Mouse (Mus musculus) hindbrain, postnatal 0 days (tissue): ENCODE measurements at regions not wholly inside any gene's neighbourhood (a gene's known extent, or its start where the extent isn't known, plus 50 kb on each side); places are given as distances from the start of the nearest gene placed in this dataset.

Experiments
- ATAC-seq: fragments of 200-750 bp; cut with Nextera tagmentation; 2 replicates; pipeline ENCODE4 v1.8.0; 2017; ENCODE audit warnings: mild to moderate bottlenecking, moderate TSS enrichment, moderate library complexity
- DNase-seq: peaks from one replicate; pipeline ENCODE4 v3.0.0-alpha.2; 2015; ENCODE audit warnings: low spot score
- H3K27ac ChIP-seq: fragments of 300-500 bp; sonication (generic); 2 replicates; pipeline ENCODE4 v1.5.1; 2014; ENCODE audit warnings: mild to moderate bottlenecking
- H3K27me3 ChIP-seq: fragments of 300-500 bp; sonication (generic); 2 replicates; pipeline ENCODE4 v1.6.1; 2014; ENCODE audit warnings: low read length, mixed read lengths; ENCODE audit not compliant: insufficient read depth
- H3K36me3 ChIP-seq: fragments of 300-500 bp; sonication (generic); 2 replicates; pipeline ENCODE4 v1.6.1; 2014; ENCODE audit warnings: low read length, mixed read lengths; ENCODE audit not compliant: insufficient read depth
- H3K4me1 ChIP-seq: fragments of 300-500 bp; sonication (generic); 2 replicates; pipeline ENCODE4 v1.6.1; 2014; ENCODE audit warnings: antibody characterized with exemption, low read length, mixed read lengths; ENCODE audit not compliant: insufficient read depth
- H3K4me2 ChIP-seq: fragments of 300-500 bp; sonication (generic); 2 replicates; pipeline ENCODE4 v1.6.1; 2014; ENCODE audit warnings: low read depth, mild to moderate bottlenecking, low read length, moderate library complexity, mixed read lengths
- H3K4me3 ChIP-seq: fragments of 300-500 bp; sonication (generic); 2 replicates; pipeline ENCODE4 v1.5.1; 2014; ENCODE audit warnings: low read length
- H3K9ac ChIP-seq: fragments of 300-500 bp; sonication (generic); replicated peaks from 2 replicates; pipeline ENCODE4 v1.6.1; 2014; ENCODE audit warnings: mild to moderate bottlenecking, low read length, moderate library complexity, mixed read lengths
- H3K9me3 ChIP-seq: fragments of 300-500 bp; sonication (generic); 2 replicates; pipeline ENCODE4 v1.6.1; 2016; ENCODE audit warnings: low read length, mixed read lengths
- CTCF ChIP-seq: IDR thresholded peaks from 2 replicates; pipeline ENCODE4 v1.5.1; 2016; ENCODE audit warnings: antibody characterized with exemption, control low read depth, low read depth
- WGBS: fragments of 180-500 bp; shearing (Covaris S2); extraction: QIAGEN DNeasy Blood & Tissue Kit; methylation state at CpG from one replicate; pipeline ENCODE4 v1.1.7; 2014; 5-methylcytosine and 5-hydroxymethylcytosine counted together

GRCm38 (mm10) chr15:67902982-67903381 lies 1402.3 kb upstream of the Lrrc6 start:
- no peak overlapping the region for H3K9ac ChIP-seq
- ATAC-seq (no peak), DNase-seq (no peak)
- WGBS, result 93% methylated on average over 2 of the region's 2 CpGs
- no peaks in the 10 kb centered on the region for H3K9me3 ChIP-seq
- H3K4me3 ChIP-seq, result no peak overlapping the region
- no peak overlapping the region for H3K27ac ChIP-seq
- no peak overlapping the region for H3K4me2 ChIP-seq
- H3K36me3 ChIP-seq, result no peaks in the 10 kb centered on the region
- H3K4me1 ChIP-seq, result peaks cover 4% of the 10 kb centered on the region; the same call in 1 of the 2 replicates
- TF ChIP-seq CTCF, result no peak
- H3K27me3 ChIP-seq, result no peaks in the 10 kb centered on the region

GRCm38 (mm10) chr15:67901191-67901601 lies 1400.5 kb upstream of the Lrrc6 start:
- Histone ChIP-seq H3K4me3 (no peak overlapping the region), H3K36me3 (no peaks in the 10 kb centered on the region), H3K27ac (no peak overlapping the region), H3K9ac (no peak overlapping the region), H3K4me1 (peaks cover 4% of the 10 kb centered on the region; the same call in 1 of the 2 replicates), H3K27me3 (no peaks in the 10 kb centered on the region), H3K9me3 (no peaks in the 10 kb centered on the region), H3K4me2 (no peak overlapping the region)
- ATAC-seq (peak; percentile 79), DNase-seq (peak; percentile 78)
- WGBS, result 39% methylated on average over 7 of the region's 7 CpGs
- TF ChIP-seq CTCF, result no peak

GRCm38 (mm10) chr15:67899772-67900171 lies 1399.1 kb upstream of the Lrrc6 start:
- no peak overlapping the region for H3K4me2 ChIP-seq
- H3K9ac ChIP-seq, result no peak overlapping the region
- H3K4me3 ChIP-seq, result no peak overlapping the region
- ATAC-seq (no peak), DNase-seq (no peak)
- WGBS, result 56% methylated on average over 6 of the region's 6 CpGs
- H3K27me3 ChIP-seq, result no peaks in the 10 kb centered on the region
- TF ChIP-seq CTCF, result no peak
- H3K27ac ChIP-seq, result no peak overlapping the region
- peaks cover 4% of the 10 kb centered on the region; the same call in 1 of the 2 replicates for H3K4me1 ChIP-seq
- no peaks in the 10 kb centered on the region for H3K9me3 ChIP-seq
- no peaks in the 10 kb centered on the region for H3K36me3 ChIP-seq

GRCm38 (mm10) chr15:67898959-67899403 lies 1398.3 kb upstream of the Lrrc6 start:
- H3K27me3 ChIP-seq, result no peaks in the 10 kb centered on the region
- WGBS, result 28% methylated on average over 3 of the region's 3 CpGs
- ATAC-seq (peak; percentile 88), DNase-seq (peak; percentile 88)
- no peak overlapping the region for H3K4me3 ChIP-seq
- no peak overlapping the region for H3K9ac ChIP-seq
- H3K9me3 ChIP-seq, result no peaks in the 10 kb centered on the region
- H3K27ac ChIP-seq, result no peak overlapping the region
- H3K4me2 ChIP-seq, result no peak overlapping the region
- H3K4me1 ChIP-seq, result peaks cover 4% of the 10 kb centered on the region; the same call in 1 of the 2 replicates
- H3K36me3 ChIP-seq, result no peaks in the 10 kb centered on the region
- TF ChIP-seq CTCF, result no peak

GRCm38 (mm10) chr15:67892066-67892465 lies 1391.4 kb upstream of the Lrrc6 start:
- no peaks in the 10 kb centered on the region for H3K9me3 ChIP-seq
- H3K4me1 ChIP-seq, result no peaks in the 10 kb centered on the region
- H3K9ac ChIP-seq, result no peak overlapping the region
- no peak overlapping the region for H3K27ac ChIP-seq
- TF ChIP-seq CTCF, result no peak
- no peaks in the 10 kb centered on the region for H3K36me3 ChIP-seq
- H3K4me3 ChIP-seq, result no peak overlapping the region
- WGBS, result 61% methylated on average over 3 of the region's 3 CpGs
- DNase-seq (no peak), ATAC-seq (no peak)
- no peak overlapping the region for H3K4me2 ChIP-seq
- no peaks in the 10 kb centered on the region for H3K27me3 ChIP-seq

GRCm38 (mm10) chr15:67890612-67891304 lies 1390.0 kb upstream of the Lrrc6 start:
- H3K4me3 ChIP-seq, result no peak overlapping the region
- no peak for DNase-seq
- H3K4me2 ChIP-seq, result no peak overlapping the region
- no peak for TF ChIP-seq CTCF
- H3K27ac ChIP-seq, result no peak overlapping the region
- no peaks in the 10 kb centered on the region for H3K36me3 ChIP-seq
- H3K9me3 ChIP-seq, result no peaks in the 10 kb centered on the region
- no peaks in the 10 kb centered on the region for H3K27me3 ChIP-seq
- 41% methylated on average over 3 of the region's 3 CpGs for WGBS
- no peak for ATAC-seq
- H3K4me1 ChIP-seq, result no peaks in the 10 kb centered on the region
- H3K9ac ChIP-seq, result no peak overlapping the region

GRCm38 (mm10) chr15:67888548-67888947 lies 1387.8 kb upstream of the Lrrc6 start:
- TF ChIP-seq CTCF, result no peak
- Histone ChIP-seq H3K9me3 (no peaks in the 10 kb centered on the region), H3K4me1 (no peaks in the 10 kb centered on the region), H3K4me2 (no peak overlapping the region), H3K4me3 (no peak overlapping the region), H3K27me3 (no peaks in the 10 kb centered on the region), H3K9ac (no peak overlapping the region), H3K27ac (no peak overlapping the region), H3K36me3 (no peaks in the 10 kb centered on the region)
- DNase-seq (no peak), ATAC-seq (no peak)
